Mouse (Mus musculus): ENCODE data around the gene Prkci. TPM values are rescaled to one million over a fixed set of nuclear protein-coding genes. Genes with fewer than 3 reads are reported as not detected.

The Prkci gene
- polyA plus RNA-seq, 1 experiment from 2014 or later: 43.5 TPM

- Histone ChIP-seq H3K27me3 (replicated peaks; ENCODE audit: low read depth, poor library complexity, severe bottlenecking) (no peaks in the 10 kb centered on the region), H3K9me3 (no peaks in the 10 kb centered on the region), H3K4me3 (peak overlapping the region; percentile 59), H3K36me3 (replicated peaks) (peaks cover 8% of the 10 kb centered on the region; the same call in 1 of the 2 replicates), H3K4me1 (peaks cover 20% of the 10 kb centered on the region), H3K27ac (replicated peaks) (peak overlapping the region; percentile 83)
- WGBS: 4% methylated on average over 30 of the region's 30 CpGs
- peak; percentile 82 for DNase-seq (ENCODE audit: low spot score)
Measured at GRCm38 (mm10) chr3:31056651-31057627, 61.4 kb downstream of the Prkci start.

- Histone ChIP-seq H3K4me1 (peaks cover 20% of the 10 kb centered on the region), H3K9me3 (no peaks in the 10 kb centered on the region), H3K4me3 (no peak overlapping the region), H3K27ac (replicated peaks) (peak overlapping the region; percentile 66; the same call in 1 of the 2 replicates), H3K36me3 (replicated peaks) (no peaks in the 10 kb centered on the region), H3K27me3 (replicated peaks; ENCODE audit: low read depth, poor library complexity, severe bottlenecking) (no peaks in the 10 kb centered on the region)
- 82% methylated on average over 8 of the region's 8 CpGs for WGBS
- no peak for DNase-seq (ENCODE audit: low spot score)
Measured at GRCm38 (mm10) chr3:31060745-31061102, 65.2 kb downstream of the Prkci start.

GRCm38 (mm10) chr3:31061103-31061785 lies 65.7 kb downstream of the Prkci start:
- peak; percentile 50 for DNase-seq (ENCODE audit: low spot score)
- Histone ChIP-seq H3K9me3 (no peaks in the 10 kb centered on the region), H3K27me3 (replicated peaks; ENCODE audit: low read depth, poor library complexity, severe bottlenecking) (no peaks in the 10 kb centered on the region), H3K4me3 (no peak overlapping the region), H3K4me1 (peaks cover 18% of the 10 kb centered on the region), H3K27ac (replicated peaks) (peak overlapping the region; percentile 66), H3K36me3 (replicated peaks) (no peaks in the 10 kb centered on the region)
- 60% methylated on average over 20 of the region's 20 CpGs for WGBS

- Histone ChIP-seq H3K4me1 (peaks cover 16% of the 10 kb centered on the region), H3K27me3 (replicated peaks; ENCODE audit: low read depth, poor library complexity, severe bottlenecking) (no peaks in the 10 kb centered on the region), H3K4me3 (no peak overlapping the region), H3K36me3 (replicated peaks) (no peaks in the 10 kb centered on the region), H3K27ac (replicated peaks) (no peak overlapping the region), H3K9me3 (no peaks in the 10 kb centered on the region)
- 80% methylated on average over 4 of the region's 4 CpGs for WGBS
- peak; percentile 15 for DNase-seq (ENCODE audit: low spot score)
Measured at GRCm38 (mm10) chr3:31061786-31062120, 66.2 kb downstream of the Prkci start.

- 88% methylated on average over 7 of the region's 7 CpGs for WGBS
Measured at GRCm38 (mm10) chr3:31062325-31062724, 66.8 kb downstream of the Prkci start.

GRCm38 (mm10) chr3:31068482-31068881 lies 72.9 kb downstream of the Prkci start:
- Histone ChIP-seq H3K9me3 (no peaks in the 10 kb centered on the region), H3K36me3 (replicated peaks) (no peaks in the 10 kb centered on the region), H3K4me1 (no peaks in the 10 kb centered on the region), H3K27me3 (replicated peaks; ENCODE audit: low read depth, poor library complexity, severe bottlenecking) (no peaks in the 10 kb centered on the region), H3K27ac (replicated peaks) (no peak overlapping the region), H3K4me3 (no peak overlapping the region)
- WGBS: 87% methylated on average over 7 of the region's 7 CpGs
- no peak for DNase-seq (ENCODE audit: low spot score)

More at GRCm38 (mm10) chr3:31062325-31062724, 66.8 kb downstream of the Prkci start:
- peaks cover 14% of the 10 kb centered on the region for H3K4me1 ChIP-seq
- H3K9me3 ChIP-seq: no peaks in the 10 kb centered on the region
- no peak overlapping the region for H3K4me3 ChIP-seq
- H3K27me3 ChIP-seq (replicated peaks; ENCODE audit: low read depth, poor library complexity, severe bottlenecking): no peaks in the 10 kb centered on the region
- H3K27ac ChIP-seq (replicated peaks): no peak overlapping the region
- H3K36me3 ChIP-seq (replicated peaks): no peaks in the 10 kb centered on the region
- DNase-seq (ENCODE audit: low spot score): no peak

GRCm38 (mm10) chr3:31071804-31072203 lies 76.3 kb downstream of the Prkci start:
- no peaks in the 10 kb centered on the region for H3K9me3 ChIP-seq
- H3K27me3 ChIP-seq (replicated peaks; ENCODE audit: low read depth, poor library complexity, severe bottlenecking): no peaks in the 10 kb centered on the region
- no peak overlapping the region for H3K4me3 ChIP-seq
- 87% methylated on average over 14 of the region's 14 CpGs for WGBS
- H3K36me3 ChIP-seq (replicated peaks): no peaks in the 10 kb centered on the region
- H3K4me1 ChIP-seq: peaks cover 7% of the 10 kb centered on the region; the same call in 1 of the 2 replicates
- no peak for DNase-seq (ENCODE audit: low spot score)
- no peak overlapping the region for H3K27ac ChIP-seq (replicated peaks)

- peaks cover 7% of the 10 kb centered on the region; the same call in 1 of the 2 replicates for H3K4me1 ChIP-seq
- no peak overlapping the region for H3K27ac ChIP-seq (replicated peaks)
- WGBS: 57% methylated on average over 11 of the region's 11 CpGs
- DNase-seq (ENCODE audit: low spot score): peak; percentile 32
- no peak overlapping the region for H3K4me3 ChIP-seq
- H3K27me3 ChIP-seq (replicated peaks; ENCODE audit: low read depth, poor library complexity, severe bottlenecking): no peaks in the 10 kb centered on the region
- no peaks in the 10 kb centered on the region for H3K36me3 ChIP-seq (replicated peaks)
- no peaks in the 10 kb centered on the region for H3K9me3 ChIP-seq
Measured at GRCm38 (mm10) chr3:31075808-31076207, 80.3 kb downstream of the Prkci start.

- no peak for DNase-seq (ENCODE audit: low spot score)
- Histone ChIP-seq H3K36me3 (replicated peaks) (no peaks in the 10 kb centered on the region), H3K4me3 (no peak overlapping the region), H3K9me3 (no peaks in the 10 kb centered on the region), H3K27me3 (replicated peaks; ENCODE audit: low read depth, poor library complexity, severe bottlenecking) (no peaks in the 10 kb centered on the region), H3K4me1 (peaks cover 7% of the 10 kb centered on the region; the same call in 1 of the 2 replicates), H3K27ac (replicated peaks) (no peak overlapping the region)
- WGBS: 91% methylated on average over 6 of the region's 6 CpGs
Measured at GRCm38 (mm10) chr3:31077068-31077703, 81.6 kb downstream of the Prkci start.

GRCm38 (mm10) chr3:31079450-31079849 lies 83.9 kb downstream of the Prkci start:
- Histone ChIP-seq H3K9me3 (no peaks in the 10 kb centered on the region), H3K27me3 (replicated peaks; ENCODE audit: low read depth, poor library complexity, severe bottlenecking) (no peaks in the 10 kb centered on the region), H3K27ac (replicated peaks) (no peak overlapping the region), H3K4me1 (peaks cover 16% of the 10 kb centered on the region), H3K4me3 (no peak overlapping the region), H3K36me3 (replicated peaks) (no peaks in the 10 kb centered on the region)
- no peak for DNase-seq (ENCODE audit: low spot score)
- WGBS: 87% methylated on average over 10 of the region's 10 CpGs

GRCm38 (mm10) chr3:31080791-31081502 lies 85.4 kb downstream of the Prkci start:
- no peaks in the 10 kb centered on the region for H3K9me3 ChIP-seq
- no peaks in the 10 kb centered on the region for H3K36me3 ChIP-seq (replicated peaks)
- peaks cover 12% of the 10 kb centered on the region for H3K4me1 ChIP-seq
- no peak overlapping the region for H3K4me3 ChIP-seq
- no peak for DNase-seq (ENCODE audit: low spot score)
- H3K27ac ChIP-seq (replicated peaks): no peak overlapping the region
- 82% methylated on average over 10 of the region's 10 CpGs for WGBS
- H3K27me3 ChIP-seq (replicated peaks; ENCODE audit: low read depth, poor library complexity, severe bottlenecking): no peaks in the 10 kb centered on the region

Measured in embryonic facial prominence, embryonic 10.5 days (tissue).